Mouse (Mus musculus) monocyte, adult 59 days (primary cell): ENCODE results near the gene Cga. TPM values are rescaled to one million over a fixed set of nuclear protein-coding genes. Genes with fewer than 3 reads are reported as not detected.

Source experiments
- total RNA-seq, 2 experiments: library from RNA; stranded (reverse); gene quantifications; one replicate each; pipeline ENCODE4 v1.2.4; 2023

The Cga gene
- not detected for total RNA-seq

GRCm38 (mm10) chr4:34893479-34893878, at the start of gene Cga:
TSS of gene Cga (plus strand) at chr4:34893779.

DNA sequence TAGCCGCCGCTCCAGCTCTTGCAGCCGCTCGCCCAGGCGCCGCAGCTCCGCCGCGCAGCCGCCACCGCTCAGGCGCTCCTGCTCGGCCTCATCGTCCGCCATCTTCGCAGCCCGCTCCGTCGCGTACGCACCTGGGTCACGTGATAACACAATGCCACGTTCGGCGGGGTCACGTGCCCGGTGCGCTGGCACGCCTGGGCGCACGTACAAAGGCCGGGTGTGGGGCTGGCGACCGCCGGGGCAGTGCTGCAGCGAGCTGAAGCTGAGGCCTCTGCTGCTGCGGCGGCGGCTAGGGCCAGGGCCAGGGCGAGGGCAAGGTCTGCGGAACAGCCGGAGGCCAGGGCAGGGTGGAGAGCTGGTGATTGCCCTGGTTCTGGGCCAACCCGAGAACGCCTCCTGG, 10.8 kb upstream of the Cga start, which contains the start of gene Zfp292:
Gene Zfp292, minus strand, starts transcription at position 143 of the 400 bp plus-strand sequence.

Other genes with a start within 250 kb of the Cga start
- 10 to 100 TPM; 13.4 to 18.9 TPM for gene Slc35a1, start 206.3 kb upstream of the Cga start, total RNA-seq
- not detected for gene Cfap206, start 163.6 kb upstream of the Cga start, total RNA-seq
- gene Gm136, start 137.5 kb upstream of the Cga start, total RNA-seq: not detected
- gene Smim8, start 115.4 kb upstream of the Cga start, total RNA-seq: 1 to 10 TPM; 6.1 to 7.1 TPM
- 10 to 100 TPM; 23.0 to 24.3 TPM for gene Zfp292, start 10.8 kb upstream of the Cga start, total RNA-seq